Mouse (Mus musculus): ENCODE data around the gene Mpo.

- TF ChIP-seq CTCF (IDR thresholded peaks at IDR 0.05; ENCODE audit: borderline replicate concordance, insufficient read depth, low read depth, low read length): no peak
- TF ChIP-seq POLR2A (IDR thresholded peaks at IDR 0.05; ENCODE audit: borderline replicate concordance, insufficient read depth, low read length): no peak
These were observed 47.3 kb downstream of the Mpo start for GRCm38 (mm10) chr11:87840676-87841075.
